Mouse (Mus musculus) lung, adult 10 weeks (tissue): ENCODE data around the gene Gm11757. TPM values are rescaled to one million over a fixed set of nuclear protein-coding genes. Genes with fewer than 3 reads are reported as not detected.

ENCODE experiments used
- polyA plus RNA-seq: library from polyadenylated mRNA; stranded (reverse); fragments of 350-450 nt; fragmentation: Illumina TruSeq; extraction: RNeasy Lipid Tissue Mini Kit (QIAGEN cat#74804); gene quantifications from one replicate; pipeline ENCODE4 v1.2.3, GENCODE M21; 2014; ENCODE audit warnings: low read depth, low replicate concordance; ENCODE audit not compliant: insufficient read depth

Gm11757 gene
- polyA plus RNA-seq: not detected

GRCm38 (mm10) chr4:73891012-73891411, at the start of gene Gm11757:
Gene Gm11757, minus strand, starts transcription at chr4:73891112.

GRCm38 (mm10) chr4:73920660-73921059, 29.7 kb upstream of the Gm11757 start, which contains the start of gene Gm11756:
Gene Gm11756, minus strand, starts transcription at chr4:73920760.

GRCm38 (mm10) chr4:73905853-73906252, 14.9 kb upstream of the Gm11757 start, which contains the start of gene Gm13871:
Gene Gm13871, minus strand, starts transcription at chr4:73905953.

GRCm38 (mm10) chr4:73876166-73876565, 14.7 kb downstream of the Gm11757 start, which contains the start of gene Gm11758:
Gene Gm11758, minus strand, starts transcription at chr4:73876266.

Other genes starting within 250 kb of the Gm11757 start
- gene Gm11239, start 222.8 kb downstream of the Gm11757 start, polyA plus RNA-seq: not detected
- gene Gm428, start 207.6 kb downstream of the Gm11757 start, polyA plus RNA-seq: not detected
- 5.6 TPM for gene Rasef, start 100.1 kb downstream of the Gm11757 start, polyA plus RNA-seq
- gene Gm11758, start 14.8 kb downstream of the Gm11757 start, polyA plus RNA-seq: not detected
- not detected for gene Gm13871, start 14.8 kb upstream of the Gm11757 start, polyA plus RNA-seq
- not detected for gene Gm11756, start 29.6 kb upstream of the Gm11757 start, polyA plus RNA-seq
- 0.46 TPM for gene 2310002L09Rik, start 59.7 kb upstream of the Gm11757 start, polyA plus RNA-seq
- gene Frmd3, start 122.3 kb upstream of the Gm11757 start, polyA plus RNA-seq: not detected